8 mouse cellular contexts compared by ENCODE assay signal in genomic region chr15:102381575-102381974, GRCm38 (mm10). TPM values are rescaled to one million over a fixed set of nuclear protein-coding genes. Genes with fewer than 3 reads are reported as not detected.
DNase-seq lines count a peak whose midpoint lies in the region; ATAC-seq and TF ChIP-seq lines count a peak whose summit lies in the region.

No protein-coding gene starts in this region.

- peak; percentile 97 for TF ChIP-seq CTCF in lung, embryonic 14.5 days (IDR thresholded peaks at IDR 0.05; ENCODE audit: low read depth)

- no peaks in the 10 kb centered on the region for H3K4me1 ChIP-seq in lung, embryonic 14.5 days (ENCODE audit: insufficient read depth)

- no peak overlapping the region for H3K4me3 ChIP-seq in lung, embryonic 14.5 days (ENCODE audit: low read depth, low read length)

- ATAC-seq in hematopoietic stem cell, adult 5-6 weeks (replicated peaks in 1 of 2; ENCODE audit: insufficient read depth in 1 of 2, low FRiP score in 2 of 2, low TSS enrichment in 1 of 2, low read depth in 1 of 2, poor library complexity in 2 of 2, severe bottlenecking in 2 of 2): peak; percentile 59 to 72
- ATAC-seq in lung, embryonic 14.5 days (ENCODE audit: insufficient read depth): peak; percentile 58

- H3K4me2 ChIP-seq in lung, embryonic 14.5 days: no peak overlapping the region

- H3K36me3 ChIP-seq in lung, embryonic 14.5 days (ENCODE audit: insufficient read depth): no peaks in the 10 kb centered on the region

- H3K9me3 ChIP-seq in lung, embryonic 14.5 days (ENCODE audit: low read depth, low read length): no peaks in the 10 kb centered on the region

- WGBS in lung, embryonic 14.5 days: 5% methylated on average over 7 of the region's 7 CpGs

- H3K9ac ChIP-seq in lung, embryonic 14.5 days: no peak overlapping the region

- no peak overlapping the region for H3K27ac ChIP-seq in lung, embryonic 14.5 days (ENCODE audit: low read depth)

- DNase-seq in MN1 (ENCODE audit: low spot score): peak; percentile 98
- DNase-seq in cerebellum, adult 9-10 months: peak; percentile 83
- DNase-seq in frontal cortex, adult 2 months (ENCODE audit: extremely low spot score in 1 of 2, low spot score in 1 of 2): peak; percentile 39 to 90
- peak; percentile 66 to 82 for DNase-seq in layer of hippocampus, adult 8-10 months (ENCODE audit: low spot score in 2 of 2)
- DNase-seq in lung, embryonic 14.5 days: peak; percentile 98
- peak; percentile 68 for DNase-seq in ovary, adult 18-20 months (ENCODE audit: low spot score)
- peak; percentile 31 to 32 for DNase-seq in thymus, adult 18-20 months

- no peaks in the 10 kb centered on the region for H3K27me3 ChIP-seq in lung, embryonic 14.5 days (ENCODE audit: insufficient read depth, low read length)

RNA-seq across cellular contexts. Expression of gene Sp7, which starts 14.6 kb away (rescaled TPM):
- polyA plus RNA-seq in frontal cortex, adult 2 months (2012; rRNA removed): 18.4 and 22.0 TPM in 2 replicates
- not detected in 2 replicates for total RNA-seq in hematopoietic stem cell, adult 5-6 weeks (2017)
- under 1 TPM; 0.37 to 0.78 (median 0.59) TPM for total RNA-seq in layer of hippocampus, adult 8-10 months (2022)
- 0.55 and 0.64 TPM in 2 replicates for polyA plus RNA-seq in lung, embryonic 14.5 days (2014; fragmentation: Nextera tagmentation; extraction: Ambion mirVana)

RNA-seq across cellular contexts. Expression of gene Sp1, which starts 24.4 kb away (rescaled TPM):
- 10.3 and 11.4 TPM in 2 replicates for polyA plus RNA-seq in frontal cortex, adult 2 months (2012; rRNA removed)
- 73.0 and 88.0 TPM in 2 replicates for total RNA-seq in hematopoietic stem cell, adult 5-6 weeks (2017)
- 10 to 100 TPM; 27.4 to 30.1 (median 28.8) TPM for total RNA-seq in layer of hippocampus, adult 8-10 months (2022)
- polyA plus RNA-seq in lung, embryonic 14.5 days (2014; fragmentation: Nextera tagmentation; extraction: Ambion mirVana): 15.3 and 16.1 TPM in 2 replicates

RNA-seq across cellular contexts. Expression of gene Aaas, which starts 31.0 kb away (rescaled TPM):
- polyA plus RNA-seq in frontal cortex, adult 2 months (2012; rRNA removed): 18.1 and 18.6 TPM in 2 replicates
- 48.4 and 91.9 TPM in 2 replicates for total RNA-seq in hematopoietic stem cell, adult 5-6 weeks (2017)
- 10 to 100 TPM; 20.6 to 33.5 (median 24.7) TPM for total RNA-seq in layer of hippocampus, adult 8-10 months (2022)
- polyA plus RNA-seq in lung, embryonic 14.5 days (2014; fragmentation: Nextera tagmentation; extraction: Ambion mirVana): 99.1 and 103 TPM in 2 replicates

RNA-seq across cellular contexts. Expression of gene Myg1, which starts 50.1 kb away (rescaled TPM):
- polyA plus RNA-seq in frontal cortex, adult 2 months (2012; rRNA removed): 87.9 and 91.1 TPM in 2 replicates
- 35.7 and 75.9 TPM in 2 replicates for total RNA-seq in hematopoietic stem cell, adult 5-6 weeks (2017)
- 10 to 100 TPM; 66.5 to 76.4 (median 71.6) TPM for total RNA-seq in layer of hippocampus, adult 8-10 months (2022)
- 111 and 113 TPM in 2 replicates for polyA plus RNA-seq in lung, embryonic 14.5 days (2014; fragmentation: Nextera tagmentation; extraction: Ambion mirVana)

RNA-seq across cellular contexts. Expression of gene Pfdn5, which starts 55.7 kb away (rescaled TPM):
- polyA plus RNA-seq in frontal cortex, adult 2 months (2012; rRNA removed): 485 and 514 TPM in 2 replicates
- total RNA-seq in hematopoietic stem cell, adult 5-6 weeks (2017): 273 and 464 TPM in 2 replicates
- total RNA-seq in layer of hippocampus, adult 8-10 months (2022): 100 to 1,000 TPM; 400 to 493 (median 445) TPM
- 477 and 511 TPM in 2 replicates for polyA plus RNA-seq in lung, embryonic 14.5 days (2014; fragmentation: Nextera tagmentation; extraction: Ambion mirVana)

Comparison
In these comparisons a context has a peak if more than half of its experiments do, and no peak if none do; other contexts are left out.
1. DNase-seq: peak in every context shown above with its lines; median percentile 98 in MN1; 98 in lung, embryonic 14.5 days; 83 in cerebellum, adult 9-10 months; 74 in layer of hippocampus, adult 8-10 months; 68 in ovary, adult 18-20 months; 64 in frontal cortex, adult 2 months; 32 in thymus, adult 18-20 months.